Mouse (Mus musculus) heart, embryonic 16.5 days (tissue): Measurements from ENCODE around the gene Slc22a12. TPM values are rescaled to one million over a fixed set of nuclear protein-coding genes. Genes with fewer than 3 reads are reported as not detected.

Experiments used
- ATAC-seq: fragments of 200-750 bp; cut with Nextera tagmentation; replicated peaks from 2 replicates; pipeline ENCODE4 v1.8.0; 2017; ENCODE audit warnings: moderate number of reproducible peaks; ENCODE audit not compliant: insufficient read depth, low FRiP score; ENCODE audit errors: extremely low read depth
- H3K27ac ChIP-seq: fragments of 300-500 bp; sonication (generic); 2 replicates; pipeline ENCODE4 v1.5.1; 2014; ENCODE audit warnings: mild to moderate bottlenecking, low read length, control low read depth, moderate library complexity
- H3K27me3 ChIP-seq: fragments of 300-500 bp; sonication (generic); 2 replicates; pipeline ENCODE4 v1.6.1; 2014; ENCODE audit warnings: low read length, mixed read lengths; ENCODE audit not compliant: control insufficient read depth, insufficient read depth
- H3K36me3 ChIP-seq: fragments of 300-500 bp; sonication (generic); 2 replicates; pipeline ENCODE4 v1.6.1; 2014; ENCODE audit not compliant: control insufficient read depth, insufficient read depth
- H3K4me1 ChIP-seq: fragments of 300-500 bp; sonication (generic); 2 replicates; pipeline ENCODE4 v1.6.1; 2014; ENCODE audit warnings: low read length, mixed read lengths; ENCODE audit not compliant: control insufficient read depth, insufficient read depth
- H3K4me2 ChIP-seq: fragments of 300-500 bp; sonication (generic); 2 replicates; pipeline ENCODE4 v1.6.1; 2014; ENCODE audit warnings: low read depth, mild to moderate bottlenecking, control low read depth, low read length
- H3K4me3 ChIP-seq: fragments of 300-500 bp; sonication (generic); 2 replicates; pipeline ENCODE4 v1.5.1; 2014; ENCODE audit warnings: mild to moderate bottlenecking, control low read depth, low read length
- H3K9ac ChIP-seq: fragments of 300-500 bp; sonication (generic); 2 replicates; pipeline ENCODE4 v1.6.1; 2014; ENCODE audit warnings: low read length, control low read depth
- H3K9me3 ChIP-seq: fragments of 300-500 bp; sonication (generic); replicated peaks from 2 replicates; pipeline ENCODE4 v1.6.1; 2016; ENCODE audit warnings: low read length; ENCODE audit not compliant: control insufficient read depth
- WGBS: fragments of 180-500 bp; shearing (Covaris S2); extraction: QIAGEN DNeasy Blood & Tissue Kit; methylation state at CpG from one replicate; pipeline ENCODE4 v1.1.7; 2014; 5-methylcytosine and 5-hydroxymethylcytosine counted together
- polyA plus RNA-seq: library from polyadenylated mRNA; unstranded; fragments of >200 nt; fragmentation: Nextera tagmentation; extraction: Ambion mirVana; gene quantifications from 2 replicates; pipeline ENCODE4 v1.2.1, GENCODE M21; 2015

Gene Slc22a12
- polyA plus RNA-seq, 1 experiment from 2014 or later, result not detected

- no peak for ATAC-seq
These were observed 2.6 kb upstream of the Slc22a12 start for GRCm38 (mm10) chr19:6545481-6545880.

GRCm38 (mm10) chr19:6544712-6545111 lies 1.9 kb upstream of the Slc22a12 start:
- Histone ChIP-seq H3K4me1 (no peaks in the 10 kb centered on the region), H3K27ac (no peak overlapping the region), H3K4me2 (no peak overlapping the region), H3K27me3 (no peaks in the 10 kb centered on the region), H3K9ac (no peak overlapping the region), H3K36me3 (no peaks in the 10 kb centered on the region), H3K9me3 (no peaks in the 10 kb centered on the region), H3K4me3 (no peak overlapping the region)
- no peak for ATAC-seq
- WGBS, result 81% methylated on average over 13 of the region's 13 CpGs

More at GRCm38 (mm10) chr19:6545481-6545880, 2.6 kb upstream of the Slc22a12 start:
- Histone ChIP-seq H3K27me3 (no peaks in the 10 kb centered on the region), H3K9ac (no peak overlapping the region), H3K36me3 (no peaks in the 10 kb centered on the region), H3K27ac (no peak overlapping the region), H3K4me1 (no peaks in the 10 kb centered on the region), H3K4me3 (no peak overlapping the region), H3K4me2 (no peak overlapping the region), H3K9me3 (no peaks in the 10 kb centered on the region)
- 82% methylated on average over 5 of the region's 5 CpGs for WGBS

DNA sequence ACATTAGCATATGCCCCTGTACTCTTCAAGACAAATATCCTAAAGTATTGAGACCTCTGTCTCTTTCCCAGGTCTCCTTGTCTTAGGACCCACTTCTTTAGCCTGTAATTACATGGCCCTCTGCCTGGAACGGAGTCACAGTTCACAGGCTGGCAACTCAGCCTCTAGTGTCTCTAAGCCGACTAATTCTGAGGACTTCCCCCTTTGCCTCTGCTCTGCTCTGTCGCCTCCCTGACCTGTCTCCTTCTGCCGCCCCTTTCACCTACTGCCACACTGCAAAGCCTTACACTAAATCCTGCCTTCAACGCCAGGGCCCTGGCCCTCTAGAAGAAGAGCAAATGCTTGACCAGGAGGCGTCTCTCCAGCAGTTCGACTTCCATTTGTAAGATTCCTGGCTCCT lies 686 bp upstream of the Slc22a12 start:
- Histone ChIP-seq H3K4me3 (no peak overlapping the region), H3K4me1 (no peaks in the 10 kb centered on the region), H3K36me3 (no peaks in the 10 kb centered on the region), H3K27me3 (no peaks in the 10 kb centered on the region), H3K27ac (no peak overlapping the region), H3K9me3 (no peaks in the 10 kb centered on the region), H3K9ac (no peak overlapping the region), H3K4me2 (no peak overlapping the region)
- 44% methylated on average over 7 of the region's 7 CpGs for WGBS
- ATAC-seq, result no peak

DNA sequence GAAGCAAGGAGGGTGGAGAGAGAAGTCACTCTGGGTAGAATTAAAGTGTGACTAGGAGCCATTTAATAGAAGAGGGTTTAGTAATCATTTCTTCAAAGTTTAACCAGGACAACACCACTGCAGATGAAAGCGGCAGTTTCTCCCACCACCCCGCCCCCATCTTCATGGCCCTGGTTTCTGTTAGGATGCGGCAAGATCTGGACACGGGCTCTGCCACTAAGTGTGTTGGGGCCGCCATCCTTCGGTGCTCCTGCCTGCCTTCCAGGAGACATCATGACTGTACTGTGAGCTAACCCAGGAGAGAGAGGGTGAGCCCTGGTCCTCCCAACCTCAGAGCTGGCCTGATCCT lies 177 bp upstream of the Slc22a12 start:
- Histone ChIP-seq H3K36me3 (no peaks in the 10 kb centered on the region), H3K27ac (no peak overlapping the region), H3K27me3 (no peaks in the 10 kb centered on the region), H3K9ac (no peak overlapping the region), H3K4me2 (no peak overlapping the region), H3K4me3 (no peak overlapping the region), H3K9me3 (no peaks in the 10 kb centered on the region), H3K4me1 (no peaks in the 10 kb centered on the region)
- ATAC-seq, result no peak
- 85% methylated on average over 6 of the region's 6 CpGs for WGBS

- no peaks in the 10 kb centered on the region for H3K36me3 ChIP-seq
- no peak for ATAC-seq
- no peak overlapping the region for H3K4me3 ChIP-seq
- H3K9me3 ChIP-seq, result no peaks in the 10 kb centered on the region
- no peak overlapping the region for H3K4me2 ChIP-seq
- no peaks in the 10 kb centered on the region for H3K4me1 ChIP-seq
- H3K9ac ChIP-seq, result no peak overlapping the region
- no peak overlapping the region for H3K27ac ChIP-seq
- WGBS, result 83% methylated on average over 7 of the region's 7 CpGs
- 0 out of 2 replicates have a peak, but pooled peaks cover 4% of the 10 kb centered on the region for H3K27me3 ChIP-seq
These were observed 1.3 kb downstream of the Slc22a12 start for GRCm38 (mm10) chr19:6541521-6541920.

- H3K4me3 ChIP-seq, result no peak overlapping the region
- 78% methylated on average over 6 of the region's 6 CpGs for WGBS
- H3K4me1 ChIP-seq, result no peaks in the 10 kb centered on the region
- no peak overlapping the region for H3K9ac ChIP-seq
- no peak for ATAC-seq
- no peaks in the 10 kb centered on the region for H3K9me3 ChIP-seq
- no peak overlapping the region for H3K27ac ChIP-seq
- H3K27me3 ChIP-seq, result peaks cover 9% of the 10 kb centered on the region
- no peak overlapping the region for H3K4me2 ChIP-seq
- no peaks in the 10 kb centered on the region for H3K36me3 ChIP-seq
These were observed 2.6 kb downstream of the Slc22a12 start for GRCm38 (mm10) chr19:6540191-6540590.

- no peaks in the 10 kb centered on the region for H3K4me1 ChIP-seq
- H3K27me3 ChIP-seq, result peaks cover 14% of the 10 kb centered on the region
- H3K4me2 ChIP-seq, result no peak overlapping the region
- H3K27ac ChIP-seq, result no peak overlapping the region
- no peaks in the 10 kb centered on the region for H3K9me3 ChIP-seq
- no peak for ATAC-seq
- H3K4me3 ChIP-seq, result no peak overlapping the region
- no peak overlapping the region for H3K9ac ChIP-seq
- 74% methylated on average over 4 of the region's 4 CpGs for WGBS
- H3K36me3 ChIP-seq, result no peaks in the 10 kb centered on the region
These were observed 3.2 kb downstream of the Slc22a12 start for GRCm38 (mm10) chr19:6539592-6539991.

- Histone ChIP-seq H3K4me2 (no peak overlapping the region), H3K27me3 (peaks cover 21% of the 10 kb centered on the region), H3K9ac (no peak overlapping the region), H3K9me3 (no peaks in the 10 kb centered on the region), H3K27ac (no peak overlapping the region), H3K4me3 (no peak overlapping the region), H3K4me1 (no peaks in the 10 kb centered on the region), H3K36me3 (no peaks in the 10 kb centered on the region)
- ATAC-seq, result no peak
- WGBS, result 79% methylated on average over 6 of the region's 6 CpGs
These were observed 4.3 kb downstream of the Slc22a12 start for GRCm38 (mm10) chr19:6538546-6538945.

DNA sequence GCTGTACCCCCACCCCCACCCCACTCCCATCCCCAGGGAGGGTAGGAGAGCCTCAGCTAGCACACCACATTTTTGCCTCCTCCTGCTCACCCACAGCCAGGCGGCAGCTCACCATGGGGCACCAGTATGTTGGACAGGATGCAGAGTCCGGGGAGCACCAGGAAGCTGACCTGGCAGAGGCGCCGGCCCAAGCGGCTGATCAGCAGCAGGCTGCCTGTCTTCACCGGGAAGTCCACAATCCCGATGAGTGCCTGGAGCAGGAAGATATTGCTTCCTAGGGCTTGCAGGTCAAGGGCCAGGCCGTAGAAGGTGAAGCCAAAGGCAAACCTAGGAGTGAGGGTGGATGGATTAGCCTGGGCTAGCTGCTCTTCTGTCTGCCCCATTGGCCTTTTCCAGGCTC lies 5.3 kb downstream of the Slc22a12 start:
- H3K27me3 ChIP-seq, result peaks cover 31% of the 10 kb centered on the region
- H3K9ac ChIP-seq, result no peak overlapping the region
- no peaks in the 10 kb centered on the region for H3K9me3 ChIP-seq
- no peak for ATAC-seq
- no peak overlapping the region for H3K4me3 ChIP-seq
- no peak overlapping the region for H3K27ac ChIP-seq
- H3K4me2 ChIP-seq, result no peak overlapping the region
- 53% methylated on average over 8 of the region's 8 CpGs for WGBS
- no peaks in the 10 kb centered on the region for H3K4me1 ChIP-seq
- no peaks in the 10 kb centered on the region for H3K36me3 ChIP-seq

DNA sequence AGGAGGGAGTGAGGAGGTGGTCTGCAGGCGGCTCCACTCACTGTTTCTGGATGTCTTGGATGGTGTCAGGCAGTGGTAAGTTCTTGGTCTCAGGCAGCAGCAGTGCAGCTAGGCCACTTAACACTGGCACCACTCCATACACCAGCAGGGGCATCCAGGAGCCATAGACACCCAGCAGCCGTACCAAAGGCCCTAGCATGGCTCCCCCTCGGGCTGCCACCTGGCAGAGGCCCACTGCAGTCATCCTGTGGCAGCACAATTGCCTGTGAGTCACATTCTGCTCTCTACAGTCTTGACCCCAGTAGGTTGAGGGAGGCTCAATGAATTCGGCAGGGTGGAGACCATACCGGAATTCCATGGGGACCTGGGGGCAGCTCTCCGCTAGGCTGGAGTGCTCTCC lies 6.1 kb downstream of the Slc22a12 start:
- H3K4me3 ChIP-seq, result no peak overlapping the region
- peaks cover 36% of the 10 kb centered on the region for H3K27me3 ChIP-seq
- H3K27ac ChIP-seq, result no peak overlapping the region
- WGBS, result 64% methylated on average over 6 of the region's 6 CpGs
- H3K36me3 ChIP-seq, result no peaks in the 10 kb centered on the region
- no peaks in the 10 kb centered on the region for H3K9me3 ChIP-seq
- no peak for ATAC-seq
- peaks cover 4% of the 10 kb centered on the region for H3K4me1 ChIP-seq
- H3K9ac ChIP-seq, result no peak overlapping the region
- H3K4me2 ChIP-seq, result no peak overlapping the region
